Mouse (Mus musculus) urinary bladder, postnatal 36 days (tissue): ENCODE results near the gene Tesk1.
"Not testable (repeated sequence)": the region's sequence is repeated elsewhere in the genome, so short reads cannot be mapped to it uniquely, and the experiment has no call there.

Source experiments
- DNase-seq, 2 experiments: peaks; one replicate each; pipeline ENCODE4 v3.0.0; 2022; ENCODE audit warnings: low spot score in 2 of 2, mixed read lengths in 1 of 2

Tesk1 gene

DNA sequence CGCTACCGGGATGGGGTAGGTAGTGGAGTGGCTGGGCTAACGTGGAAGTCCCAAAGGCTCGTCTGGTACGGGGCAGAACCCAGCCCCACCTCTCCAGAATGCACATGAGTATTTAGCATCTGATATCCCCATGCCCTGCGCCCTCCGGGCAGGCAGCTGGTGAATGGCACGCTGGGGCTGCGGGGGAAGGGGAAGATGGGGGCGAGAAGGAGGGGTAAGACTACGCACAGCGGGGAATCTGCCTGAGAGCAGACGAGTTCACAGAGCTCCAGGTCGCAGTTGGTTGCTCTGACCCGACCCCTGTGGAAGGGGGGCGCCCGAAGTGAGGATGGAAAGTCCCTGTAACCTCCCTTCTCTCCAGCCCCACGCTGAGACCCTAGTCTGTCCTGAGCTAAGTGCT is 11.7 kb downstream of the Tesk1 start:
- DNase-seq = no peak

DNA sequence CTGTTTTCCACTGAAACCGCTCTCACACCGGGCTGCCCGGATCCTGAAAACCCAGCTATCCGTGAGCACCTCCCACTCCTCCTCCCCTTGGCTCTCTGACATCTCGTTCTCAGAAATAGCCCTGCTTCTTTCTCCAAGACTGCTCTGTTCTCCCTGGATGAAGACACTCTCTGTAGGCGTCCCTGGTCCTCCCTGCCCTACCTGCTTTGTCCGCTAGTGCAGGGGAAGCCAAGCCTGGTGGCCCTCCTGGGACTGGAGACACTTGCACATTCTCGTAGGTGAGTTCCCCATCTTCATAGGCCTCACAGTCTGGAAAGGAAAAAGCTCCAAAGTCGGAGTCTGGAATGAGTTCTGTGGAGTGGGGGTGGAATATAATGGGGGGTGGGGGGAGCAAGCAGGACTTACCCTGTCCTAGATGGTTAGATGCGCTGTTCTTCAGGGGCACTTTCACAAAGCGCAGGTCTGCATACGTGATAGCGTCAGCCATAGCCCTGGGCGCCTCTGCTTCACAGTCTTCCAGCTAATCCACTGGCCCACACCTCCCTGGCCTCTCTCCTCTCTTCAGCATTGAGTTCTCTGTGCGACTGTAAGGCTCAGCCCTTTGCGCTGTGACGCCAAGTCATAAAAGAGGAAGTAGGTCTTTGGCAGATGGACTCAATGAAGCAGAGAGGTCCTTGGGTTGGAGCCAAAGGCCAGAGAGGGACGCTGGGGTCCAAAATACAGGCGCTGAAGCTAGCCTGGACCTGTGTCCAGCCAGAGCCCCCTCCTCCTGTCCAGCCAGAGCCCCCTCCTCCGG is 12.5 kb downstream of the Tesk1 start, which contains the start of gene Cd72:
Gene Cd72 (minus strand): TSS at position 588 of the 796 bp plus-strand sequence.
- DNase-seq = no peak

- no peak for DNase-seq
These were observed 14.7 kb downstream of the Tesk1 start for GRCm38 (mm10) chr4:43456470-43456869.

DNA sequence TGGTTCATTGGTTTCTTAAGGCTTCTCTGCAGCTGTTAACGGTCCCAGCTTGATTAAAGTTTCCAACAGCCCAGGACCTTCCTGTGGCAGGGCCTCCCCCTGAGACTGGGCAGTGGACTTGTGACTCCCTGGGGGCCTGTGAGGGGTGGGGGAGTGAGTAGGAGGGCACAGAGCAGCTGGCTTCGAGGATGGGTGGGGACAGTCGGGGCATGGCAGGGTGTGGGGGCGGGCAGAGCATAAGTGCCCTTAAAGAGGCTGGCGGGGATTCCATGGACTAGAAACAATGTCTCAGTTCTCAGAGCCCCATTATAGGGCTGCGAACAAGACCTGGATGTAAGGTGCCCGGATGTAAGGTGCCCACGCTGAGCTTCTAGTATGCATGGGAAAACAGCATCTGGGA is 15.4 kb downstream of the Tesk1 start:
- no peak for DNase-seq

GRCm38 (mm10) chr4:43463102-43463501 is 21.4 kb downstream of the Tesk1 start:
- no peak for DNase-seq

DNA sequence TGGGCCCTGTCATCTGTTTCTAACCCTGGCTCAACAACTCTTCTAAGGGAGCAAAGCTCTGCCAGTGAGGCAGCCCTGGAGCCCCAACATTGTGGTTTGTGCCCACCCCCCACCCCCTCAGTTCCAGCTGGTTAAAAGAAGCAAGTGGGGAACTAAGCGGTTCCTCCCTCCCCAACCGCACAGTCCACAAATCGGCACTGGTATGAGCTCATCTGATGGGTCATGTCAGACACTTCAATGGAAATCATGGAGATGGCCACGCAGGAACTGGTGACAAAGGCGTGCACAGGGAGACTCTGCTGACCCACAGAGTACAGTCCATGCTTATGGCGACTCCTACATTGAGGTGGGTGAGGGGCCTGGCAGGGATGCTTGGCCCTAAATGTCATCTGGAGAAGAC is 24.2 kb downstream of the Tesk1 start:
- no peak for DNase-seq

- DNase-seq = no peak
These were observed 25.1 kb downstream of the Tesk1 start for GRCm38 (mm10) chr4:43466872-43467271.

GRCm38 (mm10) chr4:43470301-43470700 is 28.6 kb downstream of the Tesk1 start:
- no peak for DNase-seq

DNA sequence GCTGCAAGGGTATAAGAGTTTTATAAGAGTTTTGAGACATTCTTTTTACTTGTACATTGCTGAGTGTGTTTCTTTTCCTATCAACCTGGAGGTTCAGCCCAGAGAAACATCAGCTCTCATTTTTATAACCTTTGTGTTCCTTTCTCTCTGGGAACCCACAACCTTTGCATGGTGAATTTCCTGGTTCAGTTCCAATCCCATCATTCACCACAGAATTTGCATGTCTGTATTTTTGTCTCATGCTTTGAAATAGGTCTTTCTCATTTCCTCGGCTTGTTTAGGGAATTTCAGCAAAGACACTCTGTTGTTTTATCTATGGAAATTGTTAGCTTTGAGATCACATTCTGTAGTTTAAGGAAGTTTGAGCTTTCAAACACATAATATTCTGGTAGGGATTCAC is 31.9 kb downstream of the Tesk1 start:
- DNase-seq = no peak

DNA sequence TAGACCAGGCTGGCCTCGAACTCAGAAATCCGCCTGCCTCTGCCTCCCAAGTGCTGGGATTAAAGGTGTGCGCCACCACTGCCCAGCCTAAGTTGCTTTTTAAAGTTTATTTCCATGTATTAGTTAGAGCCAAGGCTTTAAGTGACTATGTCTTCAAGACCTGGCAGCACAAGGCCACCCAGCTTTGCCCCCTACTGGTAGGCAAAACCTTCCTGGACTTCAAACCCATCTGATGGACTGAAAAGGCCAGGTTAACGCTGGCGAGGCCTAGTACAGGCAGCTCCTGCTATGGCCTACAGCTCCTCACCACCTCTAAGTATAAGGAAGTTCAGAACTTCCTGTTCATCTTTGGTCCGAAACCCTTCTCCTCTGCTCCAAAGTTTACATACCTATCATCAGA is 34.9 kb downstream of the Tesk1 start:
- no peak for DNase-seq

DNA sequence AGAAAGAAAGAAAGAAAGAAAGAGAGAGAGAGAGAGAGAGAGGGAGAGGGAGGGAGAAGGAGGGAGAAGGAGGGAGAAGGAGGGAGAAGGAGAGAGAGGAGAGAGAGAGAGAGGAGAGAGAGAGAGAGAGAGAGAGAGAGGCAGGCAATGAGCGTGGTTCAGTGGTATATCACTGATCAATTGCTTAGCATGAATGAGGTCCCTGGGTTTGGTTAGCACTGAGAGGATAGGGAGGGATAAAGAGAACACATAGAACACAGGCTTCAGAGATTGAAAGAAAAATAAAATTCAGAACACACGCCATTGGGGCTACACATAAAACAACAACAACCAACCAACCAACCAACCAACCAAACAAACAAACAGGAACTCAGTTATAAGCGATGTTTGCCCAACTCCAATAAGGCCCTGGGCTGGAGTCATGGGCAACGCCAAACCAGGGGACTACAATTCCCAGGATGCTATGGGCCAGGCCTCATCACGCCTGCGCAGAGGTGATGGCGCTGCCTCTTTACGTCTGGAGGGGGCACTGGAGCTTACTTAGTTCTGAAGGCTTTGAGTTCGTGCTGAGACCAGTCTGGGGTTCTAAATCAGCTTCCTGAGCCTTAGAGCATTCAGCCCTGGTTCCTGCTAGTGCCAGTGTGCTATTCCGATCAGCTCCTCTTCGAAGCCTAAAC is 36.3 kb downstream of the Tesk1 start:
- DNase-seq = peak; percentile 71 to 87

- no peak for DNase-seq
These were observed 36.8 kb downstream of the Tesk1 start for GRCm38 (mm10) chr4:43478534-43478858.

DNA sequence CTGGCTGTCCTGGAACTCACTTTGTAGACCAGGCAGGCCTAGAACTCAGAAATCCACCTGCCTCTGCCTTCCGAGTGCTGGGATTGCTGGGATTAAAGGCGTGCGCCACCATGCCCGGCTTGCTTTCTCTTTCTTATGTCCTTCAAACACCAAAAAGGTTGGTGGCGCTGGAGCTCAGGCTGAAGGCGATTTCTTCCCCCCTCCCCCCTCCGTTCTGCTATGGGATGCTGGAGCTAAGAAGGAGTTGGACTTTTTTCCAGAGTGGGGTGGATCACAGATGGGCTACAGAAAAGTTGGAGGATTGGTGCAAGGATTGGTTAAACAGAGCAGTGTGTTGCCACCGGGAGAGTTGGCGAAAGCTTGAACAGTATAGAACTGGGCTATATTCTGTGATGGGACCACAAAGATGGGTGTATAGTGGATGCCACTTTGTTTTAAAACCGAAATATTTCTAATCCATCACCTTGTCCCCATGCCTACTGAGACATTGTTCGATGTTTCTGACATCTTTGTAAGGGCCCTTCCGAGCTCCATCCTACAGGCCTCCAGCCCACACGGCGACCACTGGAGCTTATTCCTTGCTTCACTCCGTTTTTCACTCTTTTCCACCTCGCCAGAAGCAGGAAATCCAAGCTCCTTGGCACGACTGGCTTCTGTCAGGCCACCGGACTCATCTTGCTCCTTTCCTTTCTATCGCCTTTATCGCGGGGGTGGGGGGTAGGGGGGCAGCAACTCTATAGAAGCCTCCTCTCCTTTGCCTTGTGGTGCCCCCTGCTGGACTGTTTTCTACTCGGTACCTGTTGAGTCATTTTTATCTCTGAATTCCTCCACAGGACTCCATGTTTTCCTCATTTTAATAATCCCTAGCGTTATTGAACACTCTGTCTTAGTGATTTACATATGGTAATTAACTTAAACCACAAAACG is 37.4 kb downstream of the Tesk1 start:
- DNase-seq = peak; percentile 58 to 64

- no peak for DNase-seq
These were observed 39.2 kb downstream of the Tesk1 start for GRCm38 (mm10) chr4:43480985-43481384.

GRCm38 (mm10) chr4:43481894-43482456 is 40.2 kb downstream of the Tesk1 start:
- no peak for DNase-seq

DNA sequence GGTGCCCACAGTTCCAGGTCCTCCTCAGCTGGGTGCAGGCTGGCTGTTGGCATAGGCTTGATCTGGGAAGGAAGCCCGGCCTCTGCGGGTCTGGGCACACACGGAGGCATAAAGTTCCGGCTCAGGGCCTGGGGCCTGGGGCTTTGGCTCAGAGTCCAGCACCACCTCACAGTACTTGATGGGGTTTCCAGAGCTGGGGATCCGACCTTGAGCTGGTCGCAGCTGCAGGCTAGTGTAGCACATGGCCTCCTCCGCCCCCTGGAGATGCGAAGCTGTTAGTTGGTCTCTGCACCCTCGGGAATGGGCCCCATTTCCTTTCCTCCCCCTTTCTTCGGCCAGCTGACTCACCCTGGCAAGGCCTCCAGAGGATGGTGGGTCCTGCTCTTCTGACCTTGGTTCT is 40.9 kb downstream of the Tesk1 start:
- no peak for DNase-seq

- no peak for DNase-seq
These were observed 41.9 kb downstream of the Tesk1 start, which contains the start of gene Sit1 for GRCm38 (mm10) chr4:43483535-43484091. TSS of gene Sit1 (minus strand) at chr4:43483734.

DNA sequence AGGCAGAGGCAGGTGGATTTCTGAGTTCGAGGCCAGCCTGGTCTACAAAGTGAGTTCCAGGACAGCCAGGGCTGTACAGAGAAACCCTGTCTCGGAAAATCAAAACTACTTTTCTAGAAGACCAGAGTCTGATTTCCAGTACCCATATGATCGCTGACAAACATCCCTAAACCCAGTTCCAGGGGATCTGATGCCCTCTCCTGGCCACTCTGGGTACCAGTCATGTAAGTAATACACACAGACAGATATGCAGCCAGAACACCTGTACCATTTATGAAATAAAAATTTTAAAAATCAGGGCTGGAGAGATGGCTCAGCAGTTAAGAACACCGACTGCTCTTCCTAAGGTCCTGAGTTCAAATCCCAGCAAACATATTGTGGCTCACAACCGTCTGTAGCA is 43.9 kb downstream of the Tesk1 start:
- not testable (repeated sequence) for DNase-seq

DNA sequence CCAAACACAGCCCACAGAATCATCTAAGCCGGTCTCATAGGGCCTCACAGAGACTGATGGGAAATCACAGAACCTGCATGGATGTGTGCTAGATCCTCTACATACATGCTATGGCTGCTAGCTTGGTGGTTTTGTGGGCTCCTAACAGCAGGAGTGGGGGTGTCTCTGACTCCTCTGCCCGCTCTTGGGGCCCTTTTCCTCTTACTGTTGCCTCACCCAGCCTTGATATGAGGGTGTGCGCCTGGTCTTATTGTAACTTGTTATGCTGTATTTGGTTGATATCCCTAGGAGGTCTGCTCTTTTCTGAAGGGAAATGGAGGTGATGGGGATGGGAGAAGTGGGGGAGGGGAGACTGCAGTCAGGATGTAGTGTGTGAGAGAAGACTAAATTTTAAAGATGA is 47.9 kb downstream of the Tesk1 start:
- no peak for DNase-seq

- DNase-seq = no peak
These were observed 49.1 kb downstream of the Tesk1 start for GRCm38 (mm10) chr4:43490801-43491200.

GRCm38 (mm10) chr4:43492101-43492820 is 50.5 kb downstream of the Tesk1 start:
- DNase-seq = no peak
